Mouse (Mus musculus) fibroblast of lung, adult 2 months (primary cell): ENCODE measurements around the gene BC028528.
"Not testable (repeated sequence)": the region's sequence is repeated elsewhere in the genome, so short reads cannot be mapped to it uniquely, and the experiment has no call there.

ENCODE experiments used
- DNase-seq: peaks from one replicate; pipeline ENCODE4 v3.0.0-alpha.2; 2011; ENCODE audit warnings: low read depth

Gene BC028528

DNA sequence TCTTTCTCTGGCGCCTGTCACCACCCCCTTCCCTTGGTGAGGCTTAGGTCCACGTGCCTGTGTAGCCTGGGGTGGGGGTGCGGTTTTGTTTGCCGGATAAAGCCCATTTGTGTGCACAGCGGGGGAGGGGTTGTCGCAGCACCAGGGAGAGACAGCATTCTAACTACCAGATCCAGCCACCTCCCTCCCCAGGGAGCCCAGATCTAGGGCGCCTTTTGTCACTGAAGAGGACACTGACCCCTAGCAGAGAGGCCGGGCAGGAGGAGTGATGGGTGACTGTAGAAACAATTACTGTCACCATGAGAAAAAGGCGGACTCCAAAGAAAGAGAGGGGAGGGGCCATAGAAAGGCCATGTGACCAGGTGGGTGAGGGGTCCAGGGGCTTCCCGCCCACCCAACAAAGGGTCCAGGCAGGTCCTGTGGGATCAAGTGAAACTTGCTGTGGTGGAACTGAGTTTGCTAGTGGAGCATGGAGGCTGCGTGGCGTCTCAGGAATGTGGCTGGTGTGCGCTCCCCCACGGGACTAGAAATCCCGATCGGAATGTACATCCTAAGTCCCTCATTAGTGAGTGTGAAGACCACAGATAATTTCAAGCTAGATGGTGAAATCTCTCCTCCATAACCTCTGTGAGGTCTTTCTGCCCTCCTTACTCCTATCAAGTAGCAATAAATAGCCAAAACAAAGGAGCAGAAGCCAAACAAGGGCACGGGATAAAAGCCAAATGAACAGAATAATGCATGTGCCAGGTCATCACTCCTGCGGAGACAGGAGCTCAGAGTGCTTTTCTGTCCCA is 13.5 kb upstream of the BC028528 start:
- DNase-seq = no peak

DNA sequence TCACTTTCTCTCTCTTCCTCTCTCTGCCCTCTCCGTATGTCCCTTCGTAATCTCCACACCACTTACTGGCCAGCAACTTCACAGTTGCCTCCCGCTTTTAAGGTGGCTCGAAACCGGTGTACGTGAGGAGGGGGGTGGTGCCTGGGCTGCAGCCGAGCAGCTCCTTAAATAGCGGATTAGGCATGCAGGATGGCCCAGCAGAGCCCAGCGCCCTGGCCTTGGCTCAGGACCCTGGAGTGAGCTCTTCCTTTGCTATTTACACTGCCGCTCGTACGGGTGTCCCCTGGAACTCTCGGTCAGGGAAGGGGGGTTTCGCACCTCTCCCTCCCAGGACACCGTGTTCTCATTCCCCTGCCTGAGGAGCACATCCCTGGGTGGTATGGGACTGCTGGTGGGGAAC is 12.8 kb upstream of the BC028528 start, which contains the start of gene Car14:
Gene Car14, minus strand, starts transcription at position 124 of the 400 bp plus-strand sequence.
- no peak for DNase-seq

DNA sequence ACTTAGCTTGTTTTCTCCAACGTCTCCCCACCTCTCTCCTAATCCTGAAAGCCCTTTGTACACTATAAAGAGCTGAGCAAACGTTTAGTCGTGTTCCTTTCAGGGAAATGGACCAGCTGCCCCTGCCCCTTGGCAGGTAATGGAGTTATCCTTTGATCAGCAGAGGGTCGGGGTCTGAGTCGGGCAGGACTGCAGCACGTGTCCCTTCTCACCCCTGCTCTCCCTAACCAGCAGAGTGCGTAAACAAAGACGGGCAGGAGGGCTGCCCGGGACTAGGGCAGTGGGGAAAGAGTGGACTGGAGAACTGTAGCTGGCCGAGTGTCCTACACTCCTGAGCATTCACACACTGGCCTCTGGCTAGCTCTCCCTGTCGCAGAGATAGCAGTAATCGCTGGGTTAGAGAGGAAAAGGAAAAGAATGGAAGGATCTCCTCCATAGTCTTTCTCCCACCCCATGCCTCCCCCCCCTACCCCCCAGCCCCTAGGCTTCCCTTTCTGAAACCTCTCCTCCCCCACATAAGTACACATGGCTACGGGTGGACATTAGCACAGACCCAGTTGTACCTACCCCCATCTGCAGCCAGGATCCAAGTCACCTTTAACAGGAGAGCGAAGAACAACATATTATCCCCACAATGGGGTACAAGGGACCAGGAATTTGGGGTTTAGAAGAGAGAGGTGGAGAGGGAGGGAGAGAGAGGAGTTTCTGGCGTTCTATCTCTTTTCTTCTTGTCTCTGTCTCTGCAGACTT is 12.1 kb upstream of the BC028528 start:
- DNase-seq = no peak

DNA sequence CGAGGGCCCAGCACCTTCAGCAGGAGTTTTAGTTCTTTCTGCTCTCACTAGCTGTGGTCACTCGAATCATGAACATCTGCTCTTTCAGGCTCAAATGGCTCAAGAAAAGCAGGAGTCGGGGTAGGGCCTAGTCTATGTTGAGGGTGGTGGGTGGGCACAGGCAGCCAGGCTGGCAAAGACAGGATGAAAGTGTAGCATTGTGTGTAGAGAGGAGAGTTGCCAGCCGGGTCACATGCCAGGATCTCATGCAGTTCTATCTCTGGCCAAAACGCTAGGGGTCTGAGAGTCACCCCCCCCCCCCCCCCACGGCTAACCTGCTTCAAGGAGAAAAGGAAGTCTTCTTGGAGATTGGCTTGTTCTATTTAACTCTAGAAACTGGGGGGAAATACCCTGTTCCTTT is 10.8 kb upstream of the BC028528 start:
- no peak for DNase-seq

DNA sequence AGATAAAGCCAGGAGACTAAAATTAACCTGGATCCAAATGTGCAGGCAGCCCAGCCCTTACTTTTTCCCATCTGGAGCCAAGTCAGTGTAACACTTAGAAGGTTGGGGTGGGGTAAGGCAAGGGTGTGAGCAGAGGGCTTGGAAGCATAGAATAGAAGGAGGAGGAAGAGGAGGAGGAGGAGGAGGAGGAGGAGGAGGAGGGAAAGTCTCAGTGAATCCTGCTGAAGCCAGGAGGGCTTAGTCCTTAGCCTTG is 10.5 kb upstream of the BC028528 start:
- no peak for DNase-seq

DNA sequence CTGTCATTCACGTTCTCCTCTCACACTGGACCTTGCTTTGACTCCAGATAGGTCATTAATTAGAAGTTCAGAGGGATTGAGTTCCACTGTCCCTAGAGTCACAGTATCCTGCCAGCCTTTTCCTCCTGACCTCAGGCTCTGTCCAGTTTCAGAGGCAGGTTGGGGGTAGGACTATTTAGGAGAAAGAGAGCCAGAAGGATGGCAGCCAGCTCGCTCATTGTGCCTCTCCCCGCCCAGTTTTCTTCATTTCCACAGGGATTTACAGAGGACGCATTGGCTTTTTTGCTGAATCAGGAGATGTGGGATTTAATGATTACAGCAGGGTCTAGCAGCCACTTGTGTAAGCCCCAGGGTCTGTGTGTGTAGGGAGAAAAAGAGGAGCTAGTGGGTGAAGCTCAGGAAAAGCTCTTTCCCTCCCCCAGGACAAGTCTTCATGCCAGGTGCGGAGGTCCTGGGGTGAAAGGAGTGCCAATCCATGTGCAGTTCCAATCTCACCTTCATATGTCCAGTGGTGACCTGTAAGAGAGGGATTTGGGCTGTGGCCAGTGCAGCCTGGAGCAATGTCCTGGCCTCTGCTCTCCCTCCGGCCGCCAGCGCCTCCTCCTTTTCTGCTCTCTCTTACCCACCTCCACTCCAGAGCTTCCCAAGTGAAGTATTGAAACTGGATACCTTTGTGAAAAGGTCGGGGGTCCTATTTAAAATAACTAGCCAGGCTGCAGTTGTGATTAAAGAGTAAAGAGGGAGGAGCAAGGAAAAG is 10.0 kb upstream of the BC028528 start:
- DNase-seq = no peak

DNA sequence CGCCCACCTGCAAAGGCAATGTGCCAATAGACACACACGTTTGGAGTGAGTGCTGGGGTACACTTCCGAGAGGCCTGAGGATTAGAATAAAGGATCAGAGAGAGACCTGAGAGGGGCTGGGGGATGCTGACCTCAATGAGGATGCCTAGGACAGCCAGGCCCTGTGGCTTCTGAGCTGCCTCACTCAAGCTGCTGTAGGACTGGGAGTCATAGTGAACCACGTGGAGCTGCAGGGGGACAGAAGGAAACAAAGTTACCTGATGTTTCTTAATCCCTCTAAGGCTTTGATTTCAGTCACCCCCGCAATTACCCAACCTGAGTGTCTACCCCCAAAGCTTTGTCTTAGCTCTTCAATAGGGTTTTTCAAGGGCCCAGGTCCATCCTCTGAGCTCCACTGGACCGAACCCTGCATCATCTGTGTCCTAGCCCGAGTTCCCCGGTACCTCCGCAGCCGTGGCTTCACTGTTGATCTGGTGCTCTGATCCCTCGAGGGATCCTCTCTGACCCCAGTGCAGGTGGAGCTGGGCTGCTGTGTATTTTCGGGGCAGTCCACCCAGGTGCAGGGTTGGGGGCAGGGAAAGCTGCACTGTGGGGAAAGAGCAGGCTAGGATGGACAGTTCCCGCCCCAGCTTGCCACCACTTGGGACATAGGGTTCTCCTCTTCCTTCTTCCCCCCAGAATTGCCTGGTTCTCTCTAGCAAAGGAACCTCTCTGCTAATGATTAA is 8.2 kb upstream of the BC028528 start:
- DNase-seq = no peak

DNA sequence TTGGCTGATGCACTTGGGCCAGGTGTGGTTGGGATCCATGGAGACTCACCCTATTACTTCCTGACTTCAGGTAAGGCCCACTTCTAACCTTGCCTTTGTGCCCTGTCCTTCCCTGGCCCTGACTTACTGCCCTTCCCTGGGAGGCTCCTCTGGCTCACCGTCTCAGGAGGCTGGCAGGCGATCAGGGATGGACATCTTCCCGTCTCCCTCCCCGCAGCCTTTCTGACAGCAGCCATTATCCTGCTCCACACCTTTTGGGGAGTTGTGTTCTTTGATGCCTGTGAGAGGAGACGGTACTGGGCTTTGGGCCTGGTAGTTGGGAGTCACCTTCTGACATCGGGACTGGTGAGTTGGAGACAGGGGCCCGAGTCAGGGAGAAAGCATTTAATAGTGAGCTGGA is 3.7 kb upstream of the BC028528 start:
- not testable (repeated sequence) for DNase-seq

DNA sequence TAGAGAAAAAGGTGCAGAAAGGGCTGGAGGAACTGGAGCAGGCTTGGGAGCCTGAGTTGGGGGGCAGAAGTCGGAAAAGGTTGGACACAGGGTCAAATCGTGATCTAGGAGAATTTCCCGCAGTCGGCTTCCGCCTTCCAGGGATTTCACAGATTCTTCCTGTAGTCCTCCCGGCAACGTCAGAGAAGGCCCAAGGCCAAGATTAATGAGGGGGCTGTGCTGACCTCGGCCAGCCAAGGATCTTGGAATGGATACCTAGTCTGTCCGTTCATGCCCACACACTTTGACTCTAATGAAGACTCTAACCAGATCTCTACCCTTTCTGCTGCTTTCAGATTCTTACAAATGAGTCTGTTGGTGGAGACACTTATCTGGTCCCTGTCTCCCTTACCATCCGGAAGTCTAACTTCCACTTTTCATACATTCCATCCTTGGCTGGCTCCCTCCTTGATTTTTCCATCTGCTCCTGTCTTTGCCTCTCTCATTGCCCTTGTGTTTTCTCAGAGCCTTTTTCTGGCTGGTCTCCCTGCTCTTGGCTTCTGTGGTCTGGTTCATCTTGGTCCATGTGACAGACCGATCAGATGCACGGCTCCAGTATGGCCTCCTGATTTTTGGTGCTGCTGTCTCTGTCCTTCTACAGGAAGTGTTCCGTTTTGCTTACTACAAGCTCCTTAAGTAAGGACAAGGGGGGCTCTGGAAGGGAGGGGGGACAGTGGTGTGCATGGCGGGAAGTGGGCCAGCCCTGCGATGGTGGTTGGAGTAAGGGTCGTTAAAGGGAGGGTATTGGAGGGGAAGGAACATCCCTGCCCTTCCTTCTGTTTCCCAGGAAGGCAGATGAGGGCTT is 2.7 kb upstream of the BC028528 start:
- peak; percentile 13 for DNase-seq

DNA sequence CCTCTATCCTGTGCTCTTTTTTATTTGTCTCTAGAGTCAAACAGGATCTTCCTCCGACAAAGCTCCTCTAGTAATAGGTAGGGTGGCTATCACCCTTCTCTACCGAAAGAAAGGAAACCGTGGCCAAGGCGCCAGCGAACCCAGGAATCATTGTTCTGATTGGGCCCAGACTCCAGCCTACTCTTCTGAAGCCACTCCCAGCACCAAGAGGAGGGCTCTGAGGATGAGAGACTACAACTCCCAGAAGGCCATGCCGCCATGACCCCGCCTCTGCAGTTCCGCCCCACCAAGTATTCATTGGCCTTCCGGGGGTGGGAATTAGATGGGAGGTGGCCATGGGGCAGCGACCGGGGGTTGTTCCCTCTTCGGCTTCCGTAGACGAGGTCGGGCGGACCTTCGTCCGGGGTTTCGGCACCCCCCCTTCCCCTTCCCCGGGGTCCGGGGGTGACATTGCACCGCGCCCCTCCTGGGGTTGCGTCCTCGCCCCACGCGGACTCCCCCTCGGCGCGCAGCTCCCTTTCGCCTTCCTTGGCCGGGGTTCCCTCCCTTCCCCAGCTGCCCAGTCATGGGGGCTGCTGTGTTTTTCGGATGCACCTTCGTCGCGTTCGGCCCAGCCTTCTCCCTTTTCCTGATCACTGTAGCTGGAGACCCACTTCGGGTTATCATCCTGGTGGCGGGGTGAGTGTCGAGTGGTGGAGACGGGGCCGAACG is 2.0 kb upstream of the BC028528 start, which contains the start of gene Aph1a:
Gene Aph1a, plus strand, starts transcription at position 364 of the 711 bp plus-strand sequence.
- peak; percentile 95 for DNase-seq

DNA sequence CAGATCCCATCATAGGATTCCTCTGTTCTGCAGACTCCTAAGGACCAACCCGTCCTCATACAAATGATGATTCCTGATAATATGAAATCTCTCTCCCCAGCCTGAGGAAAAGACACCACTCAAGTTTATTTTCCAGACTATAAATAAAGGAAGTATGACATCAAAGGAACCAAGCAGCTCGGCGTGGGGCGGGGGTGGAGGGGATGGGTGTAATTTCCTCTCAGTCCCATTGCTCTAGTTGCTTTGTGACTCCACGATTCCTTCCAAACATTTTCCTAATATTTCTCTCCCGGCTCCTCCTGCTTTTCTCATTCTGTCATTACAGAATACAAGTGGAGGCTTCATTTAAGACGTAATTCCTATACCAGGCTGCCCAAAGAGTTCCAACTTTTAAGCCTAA is 1.3 kb upstream of the BC028528 start:
- no peak for DNase-seq

DNA sequence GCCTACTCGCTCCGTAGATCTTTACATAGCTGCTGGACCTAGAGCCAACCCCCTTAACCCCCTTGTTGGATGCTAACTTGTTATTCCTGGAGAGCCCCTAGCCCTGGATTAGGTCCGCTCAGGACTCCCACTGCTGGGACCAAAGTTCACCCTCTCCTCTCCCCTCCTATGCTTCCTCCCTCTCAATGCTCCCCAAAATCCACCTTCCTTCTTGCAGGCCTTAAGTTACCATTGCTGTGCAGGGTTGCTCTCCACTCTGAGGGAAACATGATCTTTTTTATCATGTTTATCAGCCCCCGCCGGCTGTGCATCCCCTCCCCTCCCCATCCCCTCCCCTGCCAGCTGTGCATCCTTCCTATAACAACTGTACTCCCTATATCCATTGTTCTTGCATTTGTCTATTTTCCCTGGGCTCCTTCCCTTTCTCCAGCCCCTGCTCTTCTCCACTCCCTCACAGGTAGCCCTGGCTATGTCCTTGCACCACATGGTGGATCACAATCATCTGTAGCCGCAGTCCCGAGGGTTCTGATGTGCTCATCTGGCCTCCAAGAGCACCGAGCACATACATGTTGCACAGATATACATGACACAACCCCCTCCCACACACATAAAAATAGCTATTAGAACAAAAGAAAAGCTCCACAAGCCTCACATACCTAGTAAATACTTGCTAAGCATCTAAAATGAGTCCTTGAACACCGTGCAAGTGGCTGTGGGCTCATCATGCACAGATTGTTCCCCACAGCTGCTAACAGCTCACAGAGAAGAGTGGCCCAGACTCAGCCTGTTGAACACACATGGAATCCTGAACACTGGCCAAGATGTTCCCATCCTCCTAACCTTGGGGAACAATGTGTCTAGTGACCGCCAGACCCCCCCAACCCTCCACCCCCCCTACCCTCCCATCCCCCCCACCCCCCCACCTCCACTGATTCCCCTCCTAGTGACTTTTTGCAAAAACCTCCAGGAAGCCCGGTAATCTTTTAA is 554 bp upstream of the BC028528 start:
- DNase-seq = no peak

DNA sequence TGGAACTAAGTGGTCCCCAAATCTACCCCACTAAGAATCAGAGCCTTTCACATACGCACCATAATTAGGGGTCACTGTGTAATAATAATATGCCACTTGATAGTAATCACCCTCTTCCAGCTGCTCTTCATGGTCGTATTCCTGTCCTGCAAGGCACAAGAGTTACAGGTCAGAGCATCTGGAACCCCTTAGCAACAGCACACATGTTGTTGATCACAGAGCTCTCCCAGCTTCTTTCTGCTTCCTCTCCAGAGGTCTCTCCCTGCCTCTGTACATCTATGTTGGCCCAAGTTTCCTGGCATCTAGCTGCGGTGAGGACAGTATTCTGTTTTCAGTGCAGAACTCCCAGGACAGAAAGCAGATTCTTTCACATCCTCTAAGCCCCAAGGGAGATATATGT is 2.1 kb downstream of the BC028528 start:
- DNase-seq = no peak

DNA sequence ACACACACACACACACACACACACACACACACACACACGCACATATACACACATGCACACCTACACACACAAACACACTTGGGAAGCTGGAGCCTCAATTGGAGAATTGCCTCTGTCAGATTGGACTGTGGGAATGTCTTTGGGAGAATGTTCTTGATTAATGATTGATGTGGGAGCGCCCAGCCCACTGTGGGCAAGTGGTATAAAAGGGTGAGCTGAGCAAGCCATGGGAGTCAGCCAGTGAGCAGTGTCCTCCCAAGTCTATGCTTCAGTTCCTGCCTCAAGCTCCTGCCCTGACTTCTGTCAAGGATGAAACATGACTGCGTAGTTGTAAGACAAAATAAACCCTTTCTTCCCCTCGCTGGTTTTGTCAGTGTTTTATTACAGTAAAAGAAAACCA is 4.2 kb downstream of the BC028528 start:
- no peak for DNase-seq

DNA sequence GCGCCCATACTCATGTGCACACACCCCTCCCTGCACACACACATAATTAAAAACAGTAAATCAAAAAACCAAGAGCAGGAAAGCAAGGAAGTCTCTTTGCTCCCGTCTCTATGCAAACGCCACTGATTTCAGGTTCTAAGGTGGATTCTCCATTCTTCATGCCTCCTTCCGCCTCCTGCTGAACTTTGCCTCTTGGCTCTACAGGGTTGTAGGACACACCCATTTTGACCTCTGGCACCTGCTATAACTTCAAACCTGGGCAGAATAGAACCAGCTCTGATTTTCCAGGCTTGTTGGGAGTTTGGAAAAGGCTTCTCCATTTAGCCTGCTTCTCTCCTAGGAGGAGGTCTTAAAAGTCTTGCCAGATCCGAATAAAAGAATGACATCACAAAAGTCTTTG is 7.4 kb downstream of the BC028528 start:
- no peak for DNase-seq

DNA sequence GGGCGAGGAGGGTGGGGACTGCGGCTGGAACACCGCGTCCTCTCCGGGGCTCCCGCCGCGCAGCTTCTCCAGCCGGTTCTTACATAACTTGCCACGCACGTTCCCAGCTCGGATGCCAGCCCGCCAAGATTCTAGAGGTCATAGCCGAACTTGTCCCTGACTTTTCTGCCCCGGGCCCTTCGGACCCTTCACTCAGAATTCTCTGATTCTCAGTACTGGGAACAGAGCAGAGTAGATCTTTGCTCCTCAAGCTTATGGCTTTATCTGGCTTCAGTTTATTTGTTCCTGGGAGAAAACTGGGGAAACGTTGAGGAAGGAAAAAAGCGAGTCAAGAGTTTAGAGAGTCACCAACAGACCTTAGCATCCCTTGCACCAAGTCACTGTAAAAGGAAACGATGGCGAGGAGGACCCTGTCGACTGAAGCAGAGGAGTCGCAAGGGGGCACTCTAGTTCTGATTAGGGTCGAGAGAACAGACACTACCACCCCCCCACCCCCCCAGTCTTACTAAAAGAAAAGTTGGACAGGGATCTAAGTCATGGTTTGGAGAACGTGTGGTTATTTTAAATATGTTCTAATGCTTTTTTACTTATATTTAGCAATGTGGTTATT is 8.9 kb downstream of the BC028528 start:
- DNase-seq = peak; percentile 35

DNA sequence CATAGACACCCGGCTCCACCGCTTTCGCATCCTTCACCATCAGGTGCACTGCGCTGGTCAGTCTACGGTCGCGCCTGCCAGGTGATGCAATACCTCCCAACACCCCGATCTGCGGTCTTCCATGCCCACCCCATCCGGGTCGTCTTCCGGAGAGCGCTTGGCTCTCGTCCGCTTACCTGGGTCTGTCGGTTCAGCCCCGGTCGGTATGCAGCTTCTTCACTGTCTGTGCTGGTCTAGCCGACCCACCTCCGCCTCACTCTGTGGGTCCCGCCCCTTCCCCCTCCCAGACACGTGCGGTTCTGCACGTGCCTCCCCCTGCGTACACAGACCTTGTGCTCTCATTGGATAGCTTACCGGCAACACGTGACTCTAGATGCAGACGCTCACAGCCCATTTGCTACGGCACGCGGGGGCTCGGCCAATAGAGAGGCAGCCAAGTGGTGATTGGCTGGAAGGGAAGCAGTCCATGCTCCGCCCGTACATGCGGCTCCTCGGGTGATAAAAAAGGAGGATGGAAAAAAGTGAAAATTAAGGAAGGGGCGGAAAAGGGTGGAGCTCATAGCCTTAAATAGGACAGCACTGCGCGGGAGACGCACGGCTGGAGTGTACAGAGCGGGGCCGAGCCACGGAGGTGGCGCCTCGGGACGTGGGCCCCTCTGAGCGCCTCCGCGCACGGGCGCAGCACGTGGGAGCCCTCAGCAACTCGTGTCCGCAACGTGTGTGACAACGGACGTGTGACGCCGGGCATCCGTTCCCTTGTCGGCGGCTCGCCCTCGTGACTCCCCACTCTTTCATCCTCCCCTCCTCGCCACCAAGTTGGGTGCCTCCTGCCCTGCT is 9.6 kb downstream of the BC028528 start, which contains the start of gene Ciart:
Gene Ciart, minus strand, starts transcription at position 273 of the 837 bp plus-strand sequence.
- peak; percentile 95 for DNase-seq

DNA sequence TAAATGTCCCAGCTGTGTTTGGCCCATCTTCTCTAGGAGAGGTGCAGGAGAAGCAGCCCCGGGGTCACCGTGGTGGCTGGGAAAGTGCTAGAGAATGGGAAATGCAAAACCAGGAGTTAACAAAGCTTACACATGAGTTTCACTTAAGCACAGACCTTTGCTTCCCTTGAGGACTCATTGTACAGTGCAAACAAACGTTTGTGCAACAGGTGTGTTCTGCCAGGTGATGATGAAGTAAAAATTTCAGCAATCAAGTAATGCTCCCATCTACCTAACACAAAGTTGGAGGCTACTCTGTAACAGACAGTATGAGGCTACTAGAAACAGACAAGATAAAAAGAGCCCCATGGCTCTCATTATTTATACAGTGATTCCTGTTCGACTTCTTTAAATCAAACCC is 12.7 kb downstream of the BC028528 start:
- DNase-seq = no peak
